Mouse (Mus musculus): ENCODE data around the gene Ccdc141.

Ccdc141 gene

GRCm38 (mm10) chr2:77183646-77184045 lies 13.2 kb upstream of the Ccdc141 start:
- no peak for TF ChIP-seq GATA4 (IDR thresholded peaks at IDR 0.05; ENCODE audit: insufficient replicate concordance, low read length)

- TF ChIP-seq GATA4 (IDR thresholded peaks at IDR 0.05; ENCODE audit: insufficient replicate concordance, low read length) = no peak
These were observed 12.6 kb upstream of the Ccdc141 start for GRCm38 (mm10) chr2:77182996-77183380.

- TF ChIP-seq GATA4 (IDR thresholded peaks at IDR 0.05; ENCODE audit: insufficient replicate concordance, low read length) = no peak
These were observed 12.0 kb upstream of the Ccdc141 start for GRCm38 (mm10) chr2:77182271-77182995.

GRCm38 (mm10) chr2:77177472-77177871 lies 7.0 kb upstream of the Ccdc141 start:
- no peak for TF ChIP-seq GATA4 (IDR thresholded peaks at IDR 0.05; ENCODE audit: insufficient replicate concordance, low read length)

GRCm38 (mm10) chr2:77176413-77176812 lies 6.0 kb upstream of the Ccdc141 start:
- no peak for TF ChIP-seq GATA4 (IDR thresholded peaks at IDR 0.05; ENCODE audit: insufficient replicate concordance, low read length)

GRCm38 (mm10) chr2:77175411-77175810 lies 5.0 kb upstream of the Ccdc141 start:
- no peak for TF ChIP-seq GATA4 (IDR thresholded peaks at IDR 0.05; ENCODE audit: insufficient replicate concordance, low read length)

GRCm38 (mm10) chr2:77174313-77174712 lies 3.9 kb upstream of the Ccdc141 start:
- TF ChIP-seq GATA4 (IDR thresholded peaks at IDR 0.05; ENCODE audit: insufficient replicate concordance, low read length) = no peak

- TF ChIP-seq GATA4 (IDR thresholded peaks at IDR 0.05; ENCODE audit: insufficient replicate concordance, low read length) = no peak
These were observed 3.4 kb upstream of the Ccdc141 start for GRCm38 (mm10) chr2:77173821-77174220.

GRCm38 (mm10) chr2:77173366-77173765 lies 2.9 kb upstream of the Ccdc141 start:
- TF ChIP-seq GATA4 (IDR thresholded peaks at IDR 0.05; ENCODE audit: insufficient replicate concordance, low read length) = no peak

GRCm38 (mm10) chr2:77172241-77172671 lies 1.8 kb upstream of the Ccdc141 start:
- no peak for TF ChIP-seq GATA4 (IDR thresholded peaks at IDR 0.05; ENCODE audit: insufficient replicate concordance, low read length)

GRCm38 (mm10) chr2:77171444-77172240 lies 1.2 kb upstream of the Ccdc141 start:
- TF ChIP-seq GATA4 (IDR thresholded peaks at IDR 0.05; ENCODE audit: insufficient replicate concordance, low read length) = no peak

- TF ChIP-seq GATA4 (IDR thresholded peaks at IDR 0.05; ENCODE audit: insufficient replicate concordance, low read length) = no peak
These were observed 362 bp downstream of the Ccdc141 start for GRCm38 (mm10) chr2:77169916-77170632.

- no peak for TF ChIP-seq GATA4 (IDR thresholded peaks at IDR 0.05; ENCODE audit: insufficient replicate concordance, low read length)
These were observed 1.2 kb downstream of the Ccdc141 start for GRCm38 (mm10) chr2:77169218-77169617.

- no peak for TF ChIP-seq GATA4 (IDR thresholded peaks at IDR 0.05; ENCODE audit: insufficient replicate concordance, low read length)
These were observed 1.7 kb downstream of the Ccdc141 start for GRCm38 (mm10) chr2:77168781-77169180.

GRCm38 (mm10) chr2:77168081-77168685 lies 2.3 kb downstream of the Ccdc141 start:
- TF ChIP-seq GATA4 (IDR thresholded peaks at IDR 0.05; ENCODE audit: insufficient replicate concordance, low read length) = no peak
